Mouse (Mus musculus) urinary bladder, postnatal 14 days (tissue): Measurements from ENCODE around the gene Hdac6.

Experiments
- DNase-seq: peaks from one replicate; pipeline ENCODE4 v3.0.0; 2021; ENCODE audit warnings: low spot score

The Hdac6 gene

DNA sequence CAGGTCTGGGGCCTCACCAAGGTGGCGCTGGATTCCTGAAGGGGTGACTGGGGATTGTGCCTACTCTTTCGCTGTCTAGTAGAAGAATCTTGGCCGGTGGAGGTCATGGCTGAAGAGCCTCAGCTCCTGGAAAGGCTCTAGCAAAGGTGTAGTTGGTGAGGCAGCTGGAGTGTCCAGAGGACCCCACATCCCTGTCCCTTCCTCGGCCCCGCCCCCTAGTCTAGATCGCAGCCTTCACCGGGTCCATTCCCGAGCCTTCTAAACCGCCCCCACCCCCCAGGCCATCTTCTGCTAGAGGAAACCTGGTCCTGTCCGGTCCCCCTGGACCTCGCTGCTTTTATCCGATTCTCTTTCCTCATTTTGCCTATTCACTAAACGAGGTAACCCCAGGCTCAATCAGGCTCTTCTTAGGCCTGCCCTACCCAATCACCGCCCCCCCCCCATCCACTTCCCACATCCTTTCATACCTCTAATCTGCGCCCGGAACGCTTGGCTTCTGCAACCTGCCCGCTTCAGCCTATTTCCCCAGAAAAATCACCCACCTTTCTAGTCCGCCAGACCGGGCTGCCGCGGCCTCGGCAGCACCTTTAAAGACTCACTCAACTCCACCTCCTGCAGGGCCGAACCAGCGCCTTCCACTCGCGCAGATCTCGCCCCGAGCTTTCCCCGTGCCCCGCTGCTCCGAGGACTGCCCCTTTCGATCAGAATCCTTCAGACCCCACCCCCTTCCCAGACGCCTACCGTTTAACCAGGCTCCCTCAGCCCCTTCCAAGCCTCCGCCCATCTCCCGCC, at the start of gene Hdac6:
Hdac6 (minus strand) TSS at position 782 of the 792 bp plus-strand sequence.
- no peak for DNase-seq

DNA sequence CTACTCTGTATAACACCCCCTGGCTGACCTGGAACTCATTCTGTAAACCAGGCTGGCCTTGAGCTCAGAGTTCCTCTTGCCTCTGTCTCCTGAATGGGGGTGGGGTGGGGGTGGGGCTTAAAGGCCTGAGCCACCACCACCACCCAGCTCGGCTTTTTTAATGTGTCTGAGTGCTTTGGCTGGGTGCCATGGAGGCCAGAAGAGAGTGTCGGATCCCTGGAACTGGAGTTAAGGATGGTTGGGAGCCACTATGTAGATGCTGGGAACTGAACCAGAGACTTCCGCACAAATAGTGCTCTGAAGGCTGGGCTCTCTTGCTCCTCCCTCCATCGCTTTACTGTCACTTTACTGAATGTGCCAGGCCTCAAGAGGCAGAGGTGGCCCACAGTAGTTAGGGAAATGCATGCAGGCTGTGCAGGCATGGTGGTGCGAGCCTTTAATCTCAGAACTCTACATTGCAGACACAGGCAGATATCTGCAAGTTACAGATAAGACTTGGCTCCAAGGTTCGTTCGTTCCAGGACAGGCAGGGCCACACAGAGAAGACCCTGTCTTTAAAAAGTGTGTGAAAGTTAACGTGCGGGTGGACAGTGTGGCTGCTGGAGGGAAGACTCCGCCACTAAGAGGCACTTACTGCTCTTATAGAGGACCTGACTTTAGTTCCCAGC, 45.5 kb upstream of the Hdac6 start:
- DNase-seq = no peak

DNA sequence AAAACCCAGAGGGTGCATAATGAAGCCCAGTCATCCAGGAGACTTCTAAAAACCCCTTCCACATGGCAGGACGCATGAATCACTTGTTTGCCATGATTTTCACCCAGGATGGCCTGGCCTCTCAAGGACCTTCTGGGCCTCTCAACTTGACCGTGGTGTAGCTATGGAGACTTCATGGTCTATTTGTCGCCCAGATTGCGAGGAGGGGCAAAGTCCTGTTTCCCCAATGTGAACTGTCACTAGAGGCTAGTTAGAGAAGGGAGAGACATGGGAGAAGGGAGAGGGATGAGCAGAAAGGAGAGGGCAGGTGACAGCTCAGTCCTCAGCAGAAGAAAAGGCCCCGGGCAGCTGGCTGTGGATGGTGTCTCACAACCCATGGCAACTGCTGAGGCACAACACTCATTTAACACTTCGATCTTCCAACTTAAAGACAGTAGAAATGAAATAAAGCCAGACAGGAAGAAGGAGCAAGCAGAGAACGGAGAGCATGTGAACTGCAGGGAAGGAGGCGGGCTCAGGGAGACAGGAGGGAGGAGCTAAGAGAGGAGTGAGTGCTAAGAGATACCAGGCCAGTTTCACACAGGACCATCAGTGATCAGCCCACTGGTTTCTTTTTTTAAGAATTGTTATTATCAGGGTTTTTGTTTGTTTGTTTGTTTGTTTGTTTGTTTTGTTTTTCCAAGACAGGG, 44.8 kb upstream of the Hdac6 start:
- DNase-seq = no peak

DNA sequence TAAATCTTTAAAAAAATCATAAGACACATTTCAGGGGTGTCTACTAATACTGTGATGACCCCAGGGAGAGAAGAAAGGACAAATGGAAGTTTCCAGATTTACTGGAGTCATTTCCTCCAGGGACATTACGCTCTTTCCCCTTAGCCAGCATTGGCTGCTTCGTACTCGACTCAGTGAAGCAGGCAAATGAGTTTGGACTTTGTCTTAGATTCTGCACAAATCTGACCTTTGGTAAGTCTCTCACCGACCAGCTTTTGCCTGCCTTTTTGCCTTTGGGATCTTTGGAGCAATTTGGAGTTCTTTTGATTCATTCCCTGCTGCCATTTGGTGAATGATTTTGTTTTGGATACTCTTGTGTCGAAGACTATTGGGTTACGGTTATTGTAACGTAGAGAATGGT, 33.7 kb upstream of the Hdac6 start:
- DNase-seq = no peak

DNA sequence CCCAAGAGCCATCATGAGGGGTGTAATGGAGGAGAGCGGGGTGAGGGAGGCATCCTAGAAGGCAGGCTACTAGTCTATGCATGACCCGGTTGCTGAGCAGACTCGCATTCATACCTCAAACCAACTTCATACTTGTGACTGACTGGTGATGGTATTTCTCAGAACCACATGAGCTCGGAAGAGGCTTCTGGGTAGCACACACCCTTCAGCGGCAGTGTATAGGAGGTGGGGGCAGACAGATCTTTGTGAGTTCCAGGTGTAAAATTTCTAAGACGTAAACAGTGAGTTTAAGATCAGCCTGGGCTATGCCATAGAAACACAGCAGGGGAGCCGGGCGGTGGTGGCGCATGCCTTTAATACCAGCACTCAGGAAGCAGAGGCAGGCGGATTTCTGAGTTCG, 30.2 kb upstream of the Hdac6 start, which contains the start of gene Gata1:
Gata1 (minus strand) TSS at position 180 of the 400 bp plus-strand sequence.
- DNase-seq = no peak

DNA sequence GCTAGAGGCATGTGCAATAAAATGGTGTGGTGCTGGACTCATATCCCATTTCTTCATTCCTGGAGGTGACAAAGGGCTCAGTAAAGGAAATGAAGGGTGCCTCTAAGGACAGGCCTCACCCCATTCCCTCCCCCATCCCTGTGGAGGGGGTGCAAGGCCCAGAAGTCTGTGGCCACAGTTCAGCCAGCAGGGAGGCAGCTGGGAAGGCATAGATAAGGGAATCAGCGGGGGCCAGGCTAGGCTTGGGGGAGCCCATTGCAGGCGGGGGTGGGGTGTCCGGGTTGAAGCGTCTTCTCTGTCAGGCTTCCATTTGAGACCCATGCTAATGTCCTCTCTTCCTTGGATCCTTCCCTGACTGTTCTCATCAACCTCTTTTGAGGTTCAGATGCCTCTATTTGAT, 23.6 kb upstream of the Hdac6 start:
- no peak for DNase-seq

DNA sequence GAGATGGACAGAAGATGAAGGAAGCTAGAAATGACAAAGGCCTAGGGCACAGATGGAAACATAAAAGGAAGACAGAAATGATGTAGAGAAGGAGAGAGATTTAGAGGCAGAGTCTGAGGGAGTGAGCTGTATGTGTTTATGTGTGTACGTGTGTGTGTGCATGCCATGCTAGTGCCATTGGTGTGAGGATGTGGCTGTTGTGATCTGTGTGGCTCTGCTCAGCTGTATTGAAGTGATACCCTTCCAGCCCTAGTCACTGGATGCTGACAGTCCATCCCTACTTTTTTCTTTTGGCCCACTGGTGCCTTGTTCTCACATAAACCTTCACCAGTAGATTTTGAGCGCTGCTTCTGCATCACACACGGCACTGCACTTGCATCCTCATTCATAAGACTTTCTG, 21.2 kb upstream of the Hdac6 start:
- DNase-seq = no peak

DNA sequence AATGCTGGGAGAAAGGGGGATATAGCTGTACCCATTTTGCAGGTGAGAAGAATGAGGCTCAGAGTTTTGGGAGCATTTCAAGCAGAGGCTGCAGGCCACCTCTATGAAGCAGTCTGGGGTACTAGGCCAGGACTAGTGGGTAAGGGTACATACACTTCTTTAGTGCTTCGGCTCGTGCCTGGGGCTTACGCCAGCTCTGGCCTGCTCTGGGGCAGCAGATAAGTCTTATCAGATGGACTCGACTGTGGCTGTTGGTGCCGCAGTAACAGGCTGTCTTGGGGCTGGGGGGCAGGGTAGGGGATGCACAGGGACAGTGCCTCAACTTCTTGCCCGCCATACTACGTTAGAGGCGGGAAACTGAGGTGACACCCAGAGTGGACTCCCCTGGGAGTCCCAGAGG, 20.5 kb upstream of the Hdac6 start:
- DNase-seq = no peak

DNA sequence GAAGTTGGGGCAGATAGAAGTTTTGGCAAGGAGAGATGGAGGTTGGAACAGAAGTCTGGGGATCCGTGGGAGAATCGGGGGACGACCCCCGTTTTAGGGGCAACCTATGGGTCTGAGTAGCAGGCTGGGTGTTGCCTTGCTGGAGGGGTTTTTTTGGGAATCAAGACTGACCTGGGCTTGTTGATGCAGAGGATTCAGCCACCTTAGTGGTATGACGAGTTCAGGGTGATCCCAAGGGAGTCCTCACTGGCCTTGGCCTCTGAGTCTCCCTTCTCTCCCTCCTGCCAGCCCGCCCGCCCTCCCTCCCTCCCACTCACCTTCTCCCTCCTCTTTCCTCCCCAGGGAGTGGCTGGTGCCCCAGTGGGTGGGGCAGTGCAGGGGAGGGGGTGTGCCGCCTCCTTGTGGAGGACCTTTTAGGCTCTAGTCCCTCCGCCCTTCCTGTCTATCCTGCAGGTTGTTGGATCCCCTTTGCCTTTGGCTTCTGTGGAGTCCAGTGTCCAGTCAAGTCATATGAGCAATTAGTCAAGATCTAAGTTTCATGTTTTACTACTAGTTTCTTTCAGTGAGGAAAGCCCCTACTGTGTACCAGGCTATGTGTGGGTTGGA, 20.0 kb upstream of the Hdac6 start:
- no peak for DNase-seq

DNA sequence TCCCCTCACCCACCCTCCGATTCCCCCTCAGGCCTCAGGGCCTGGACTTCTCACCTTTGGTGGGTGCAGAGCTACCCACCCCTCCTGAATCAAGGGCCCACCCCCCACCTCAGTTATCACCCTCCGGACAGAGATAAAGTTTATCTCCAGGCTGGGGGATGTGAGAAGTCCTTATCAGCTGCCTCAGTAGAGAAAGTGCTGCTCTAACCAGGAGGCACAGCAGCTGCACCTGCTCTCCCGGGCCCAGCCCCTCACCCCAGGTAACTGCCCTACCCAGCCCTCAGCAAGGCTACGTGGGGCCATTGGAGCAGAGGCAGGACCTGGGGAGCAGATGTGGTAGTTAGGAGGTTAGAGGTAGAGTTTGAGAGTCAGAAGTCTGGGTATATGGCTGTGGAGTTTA, 18.5 kb upstream of the Hdac6 start:
- DNase-seq = no peak

DNA sequence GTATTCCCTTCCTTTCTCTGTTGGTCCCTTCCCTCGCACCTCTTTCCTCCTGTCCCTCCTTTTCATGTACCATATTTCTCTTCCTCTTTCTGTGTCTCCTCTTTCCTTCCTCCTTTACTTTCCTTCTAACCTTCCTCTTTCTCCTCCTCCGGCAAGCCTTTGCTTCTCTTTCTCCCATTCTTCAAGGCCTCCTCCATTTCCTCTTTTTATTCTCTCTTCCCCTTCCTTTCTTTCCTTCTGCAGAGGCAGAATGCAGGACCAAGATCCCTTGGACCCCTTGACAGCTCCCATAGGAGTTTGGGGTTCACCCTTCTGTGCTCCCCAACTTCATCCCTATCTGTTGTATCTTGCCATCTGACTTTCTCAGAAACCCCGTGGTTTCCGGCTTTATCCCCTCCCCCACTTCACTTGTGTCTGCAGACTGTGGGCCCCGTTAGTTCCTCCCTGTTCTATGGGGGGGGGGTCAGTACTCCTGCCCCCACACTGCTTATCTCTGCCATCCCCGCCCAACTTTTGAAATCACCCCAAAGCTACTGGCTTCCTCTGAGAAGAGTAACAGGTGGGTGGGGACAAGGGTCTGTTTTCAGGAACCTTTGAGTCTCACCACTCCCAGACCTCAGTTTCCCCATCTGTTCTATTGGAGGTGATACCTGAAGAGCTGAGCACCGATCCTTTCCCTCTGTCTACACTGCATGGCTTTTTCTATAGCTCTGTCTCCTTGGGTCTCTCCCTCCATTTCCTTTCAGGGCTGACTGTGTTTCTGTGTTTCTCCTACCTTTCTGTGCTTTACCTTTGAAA, 16.3 kb upstream of the Hdac6 start:
- no peak for DNase-seq

DNA sequence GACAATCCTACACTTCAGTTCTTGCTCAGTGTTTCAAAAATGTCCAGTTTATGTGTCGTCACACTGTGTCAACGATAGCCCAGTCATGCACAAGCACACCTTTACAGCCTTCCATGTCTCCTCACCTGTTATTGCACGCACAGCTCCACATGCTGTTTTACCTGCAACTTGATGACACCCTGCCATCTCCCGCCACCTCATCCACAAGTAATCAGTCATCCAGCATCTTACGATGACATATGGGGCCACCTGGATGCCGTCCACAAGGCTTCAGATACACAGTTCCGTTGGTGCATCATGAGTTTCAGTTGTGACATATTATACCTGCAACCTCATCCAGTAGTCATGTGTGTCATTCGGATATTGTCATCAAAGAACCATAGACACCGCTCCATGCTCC, 11.2 kb upstream of the Hdac6 start:
- DNase-seq = no peak

DNA sequence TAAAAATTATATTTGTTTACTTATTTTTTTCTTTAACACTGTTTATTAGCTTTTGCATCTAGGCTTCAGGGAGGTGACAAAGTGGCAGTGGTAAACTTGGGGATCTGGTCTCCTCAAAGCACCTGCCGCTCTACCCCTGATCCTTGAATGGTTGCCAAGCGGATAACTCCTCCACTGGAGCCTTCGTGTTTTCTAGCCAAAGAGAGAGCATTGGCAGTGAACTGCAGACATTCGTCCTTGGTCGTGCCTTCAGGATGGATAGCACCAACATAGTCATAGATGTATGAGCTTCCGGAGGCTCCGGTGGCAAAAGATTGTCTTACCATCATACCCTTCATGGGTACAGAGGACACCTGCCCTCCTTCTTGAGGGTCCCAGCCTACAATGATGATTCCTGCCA, 2.4 kb upstream of the Hdac6 start:
- no peak for DNase-seq

DNA sequence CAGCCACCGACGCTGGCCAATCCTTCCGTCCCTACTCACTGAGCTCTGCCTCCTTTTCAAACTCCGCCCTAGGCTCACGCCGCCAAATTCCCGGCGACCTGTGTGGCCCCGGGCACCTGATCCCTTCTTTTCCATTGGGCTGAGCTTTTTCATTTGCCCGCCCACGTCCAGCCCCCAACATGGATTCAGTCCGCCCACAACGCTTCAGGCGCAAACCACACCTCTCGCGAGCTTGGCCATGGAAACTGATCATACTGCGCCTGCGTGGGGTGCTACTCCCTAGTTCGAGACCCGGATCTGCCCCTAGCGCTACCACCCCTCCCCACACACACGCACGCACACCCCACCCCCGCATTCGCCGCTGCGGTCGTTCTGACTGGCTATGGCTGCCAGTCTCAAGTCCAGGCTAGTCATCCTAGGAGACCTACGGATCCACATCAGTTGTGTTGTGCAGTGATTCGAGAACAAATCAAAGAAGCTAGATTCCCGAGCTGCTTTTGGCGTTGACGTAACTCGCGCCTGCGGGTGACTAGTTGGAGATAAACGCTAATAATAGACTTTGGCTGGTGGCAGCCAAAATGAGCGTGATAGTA, 307 bp upstream of the Hdac6 start:
- DNase-seq = peak; percentile 94

DNA sequence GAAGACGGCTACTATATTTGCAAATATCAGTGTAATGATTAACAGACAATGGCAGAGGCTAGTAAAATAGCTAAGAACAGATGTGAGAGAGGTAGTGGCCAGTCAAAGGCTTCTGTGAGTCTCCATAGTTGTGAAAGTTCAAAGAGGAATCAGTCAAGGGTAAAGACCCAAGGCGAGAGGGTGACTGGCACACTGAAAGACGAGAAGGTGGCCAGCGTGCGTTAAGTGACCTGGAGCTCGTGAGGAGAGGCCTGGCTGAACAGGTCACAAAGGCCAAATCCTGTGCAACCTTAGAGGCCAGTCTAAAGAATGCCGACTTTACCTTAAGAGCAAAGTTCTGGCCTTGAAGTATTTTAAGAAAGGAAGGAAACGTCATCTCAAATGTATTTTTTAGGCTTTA, 2.1 kb downstream of the Hdac6 start:
- DNase-seq = no peak

DNA sequence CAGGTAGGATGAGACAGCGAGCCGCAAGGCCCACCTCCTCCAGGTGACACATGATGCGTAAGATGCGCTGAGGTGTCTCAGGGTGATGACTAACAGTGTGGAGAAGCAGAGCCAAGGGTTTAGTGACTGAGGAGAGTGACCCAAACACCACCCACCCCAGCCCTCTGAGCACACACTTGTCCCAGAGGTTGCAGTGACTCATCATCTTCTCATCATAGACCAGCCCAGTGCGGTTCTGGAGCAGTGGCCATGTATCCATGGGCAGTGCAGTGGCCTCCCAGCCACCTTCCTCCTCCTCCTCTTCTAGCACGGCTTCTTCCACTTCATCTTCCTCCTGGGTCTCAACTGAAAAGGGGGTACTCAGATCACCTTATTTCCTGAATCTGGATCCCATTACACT, 10.0 kb downstream of the Hdac6 start:
- DNase-seq = no peak

DNA sequence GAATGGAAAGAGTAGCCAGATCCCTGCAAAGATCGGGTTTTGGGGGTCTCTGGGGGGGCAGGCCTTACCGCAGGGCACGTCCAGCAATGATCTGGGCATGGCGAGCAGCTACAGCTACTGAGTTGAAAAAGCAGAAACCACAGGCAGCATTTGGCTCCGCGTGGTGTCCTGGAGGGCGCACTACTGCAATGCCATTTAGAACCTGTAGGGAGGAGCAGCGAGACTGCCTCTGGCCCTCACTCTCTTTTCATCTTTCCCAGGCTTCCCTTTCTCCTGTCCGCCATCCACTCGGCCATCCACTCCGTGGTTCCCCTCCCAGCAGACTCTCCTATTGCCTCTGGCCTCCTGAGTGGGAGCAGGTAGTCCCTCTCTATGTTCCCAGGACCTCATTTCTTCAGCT, 10.8 kb downstream of the Hdac6 start:
- no peak for DNase-seq

DNA sequence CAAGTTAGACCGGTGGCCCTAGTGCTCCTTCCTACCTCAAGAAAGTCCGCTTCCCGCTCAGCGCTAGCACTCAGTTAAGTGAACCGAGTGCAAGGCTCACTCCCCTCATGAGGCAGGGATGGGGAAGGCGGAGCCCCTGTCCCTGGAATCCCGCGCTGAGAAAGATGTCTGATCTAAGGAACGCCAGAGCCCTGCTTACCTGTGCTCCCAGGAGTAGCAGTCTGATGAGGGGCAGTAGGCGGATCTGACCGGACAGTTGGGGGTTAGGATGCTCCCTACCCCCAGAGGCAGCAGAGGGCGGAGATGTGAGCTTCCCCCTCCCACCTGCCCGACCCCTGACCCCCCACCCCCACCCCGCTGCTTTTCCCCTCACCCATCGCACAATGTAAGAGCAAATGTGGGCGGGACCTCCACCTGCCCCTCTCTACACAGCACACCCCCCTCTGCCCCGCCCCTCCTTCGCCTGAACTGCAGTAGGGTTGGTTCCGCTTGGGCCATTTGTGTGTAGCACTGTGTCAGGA, 19.4 kb downstream of the Hdac6 start, which contains the start of gene Eras:
Eras (minus strand) TSS at position 338 of the 521 bp plus-strand sequence.
- DNase-seq = no peak

DNA sequence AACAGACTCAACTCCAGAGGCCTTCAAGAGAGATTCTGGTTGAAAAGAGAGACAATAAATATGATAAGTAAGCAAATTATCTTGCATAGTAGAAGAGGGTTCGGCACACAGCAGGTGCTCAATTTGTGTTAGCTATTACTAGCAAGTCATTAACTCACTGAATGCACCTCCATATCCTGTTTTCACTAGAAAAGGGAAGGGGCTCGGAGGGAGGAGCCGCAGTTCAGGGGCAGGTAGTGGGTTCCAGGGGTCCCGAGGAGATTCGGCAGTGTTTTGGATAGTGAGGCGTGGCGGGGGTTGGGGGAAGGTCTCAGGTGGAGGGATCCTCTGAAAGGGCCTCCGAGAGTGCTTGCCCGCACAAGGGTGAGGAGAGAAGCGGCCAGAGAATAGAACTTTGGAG, 20.6 kb downstream of the Hdac6 start:
- no peak for DNase-seq

DNA sequence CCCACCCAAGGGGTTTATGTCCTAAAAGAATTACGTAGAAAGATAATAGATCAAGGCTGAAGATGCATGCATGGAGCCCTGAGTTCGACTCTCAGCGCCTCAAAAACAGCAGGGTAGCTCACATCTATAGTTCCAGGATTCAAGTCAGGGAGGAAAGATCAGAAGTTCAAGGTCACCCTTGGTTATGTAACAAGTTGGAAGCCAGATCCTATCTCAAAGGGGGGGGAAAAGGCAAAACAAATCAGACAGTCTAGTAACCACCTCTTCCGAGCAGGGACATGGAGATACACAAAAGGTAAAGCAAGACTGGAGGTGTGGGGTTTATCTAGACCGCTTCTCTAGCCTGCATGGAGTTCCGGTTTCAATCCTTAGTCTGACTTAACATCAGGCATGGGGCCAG, 21.4 kb downstream of the Hdac6 start:
- DNase-seq = no peak

DNA sequence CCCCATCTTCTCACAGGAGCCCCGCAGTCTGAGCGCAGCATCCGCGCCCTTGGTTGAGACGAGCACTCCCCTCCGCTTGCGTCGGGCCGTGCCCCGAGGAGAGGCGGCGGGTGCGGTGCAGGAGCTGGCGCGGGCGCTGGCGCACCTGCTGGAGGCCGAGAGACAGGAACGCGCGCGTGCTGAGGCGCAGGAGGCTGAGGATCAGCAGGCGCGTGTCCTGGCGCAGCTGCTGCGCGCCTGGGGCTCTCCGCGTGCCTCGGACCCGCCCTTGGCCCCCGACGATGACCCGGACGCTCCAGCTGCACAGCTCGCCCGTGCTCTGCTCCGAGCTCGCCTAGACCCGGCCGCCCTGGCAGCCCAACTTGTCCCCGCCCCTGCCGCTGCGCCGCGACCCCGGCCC, 25.7 kb downstream of the Hdac6 start:
- no peak for DNase-seq
